Mouse (Mus musculus) embryo, embryonic 11.5 days (tissue): ENCODE measurements at regions not wholly inside any gene's neighbourhood (a gene's known extent, or its start where the extent isn't known, plus 50 kb on each side); places are given as distances from the start of the nearest gene placed in this dataset.
A peak's percentile ranks its signal among the peaks of the same experiment; 100 is the strongest.

Source experiments
- DNase-seq: peaks from one replicate; pipeline ENCODE4 v3.0.0-alpha.2; 2012; ENCODE audit warnings: low read depth, low spot score

GRCm38 (mm10) chr3:102386091-102386490 is 83.6 kb upstream of the Ngf start:
- DNase-seq = no peak

- no peak for DNase-seq
Measured at GRCm38 (mm10) chr3:102384596-102384995, 85.1 kb upstream of the Ngf start.

- no peak for DNase-seq
Measured at GRCm38 (mm10) chr3:102383671-102384070, 86.0 kb upstream of the Ngf start.

GRCm38 (mm10) chr3:102381683-102382082 is 88.0 kb upstream of the Ngf start:
- DNase-seq = no peak

- DNase-seq = no peak
Measured at GRCm38 (mm10) chr3:102374381-102375060, 95.2 kb upstream of the Ngf start.

- no peak for DNase-seq
Measured at GRCm38 (mm10) chr3:102372205-102372899, 97.4 kb upstream of the Ngf start.

- no peak for DNase-seq
Measured at GRCm38 (mm10) chr3:102366188-102366587, 103.5 kb upstream of the Ngf start.

- DNase-seq = no peak
Measured at GRCm38 (mm10) chr3:102364326-102364935, 105.3 kb upstream of the Ngf start.

GRCm38 (mm10) chr3:102360732-102361280 is 108.9 kb upstream of the Ngf start:
- no peak for DNase-seq

GRCm38 (mm10) chr3:102358801-102359200 is 110.9 kb upstream of the Ngf start:
- DNase-seq = no peak

- DNase-seq = no peak
Measured at GRCm38 (mm10) chr3:102357062-102357610, 112.6 kb upstream of the Ngf start.

GRCm38 (mm10) chr3:102355352-102355751 is 114.4 kb upstream of the Ngf start:
- no peak for DNase-seq

- no peak for DNase-seq
Measured at GRCm38 (mm10) chr3:102354771-102355170, 114.9 kb upstream of the Ngf start.

GRCm38 (mm10) chr3:102353277-102353900 is 116.3 kb upstream of the Ngf start:
- DNase-seq = peak; percentile 26

- DNase-seq = no peak
Measured at GRCm38 (mm10) chr3:102346077-102346476, 123.6 kb upstream of the Ngf start.

GRCm38 (mm10) chr3:102345291-102345690 is 124.4 kb upstream of the Ngf start:
- no peak for DNase-seq

GRCm38 (mm10) chr3:102340731-102341130 is 129.0 kb upstream of the Ngf start:
- DNase-seq = no peak

- DNase-seq = no peak
Measured at GRCm38 (mm10) chr3:102337881-102338280, 131.8 kb upstream of the Ngf start.

GRCm38 (mm10) chr3:102336184-102336583 is 131.7 kb upstream of the Vangl1 start:
- DNase-seq = no peak

GRCm38 (mm10) chr3:102335146-102335545 is 130.7 kb upstream of the Vangl1 start:
- peak; percentile 37 for DNase-seq

GRCm38 (mm10) chr3:102332221-102332620 is 127.7 kb upstream of the Vangl1 start:
- no peak for DNase-seq

- DNase-seq = no peak
Measured at GRCm38 (mm10) chr3:102319331-102319730, 114.8 kb upstream of the Vangl1 start.
